Mouse (Mus musculus) ES-Bruce4 (cell line): ENCODE results near the gene Tsc22d3.

Experiments used
- CTCF ChIP-seq: IDR thresholded peaks from one replicate; pipeline ENCODE4 v1.8.1; 2011; ENCODE audit warnings: low read depth, low read length
- EP300 ChIP-seq: IDR thresholded peaks from 2 replicates; pipeline ENCODE4 v1.6.1; 2011; ENCODE audit warnings: low read depth, low read length; ENCODE audit not compliant: insufficient read depth
- POLR2A ChIP-seq: IDR thresholded peaks from one replicate; pipeline ENCODE4 v1.8.1; 2011; ENCODE audit warnings: low read length; ENCODE audit not compliant: insufficient read depth

GRCm38 (mm10) chrX:140500306-140500705 is 100.2 kb downstream of the Tsc22d3 start:
- TF ChIP-seq CTCF (no peak), POLR2A (no peak), EP300 (no peak)
